Mouse (Mus musculus) urinary bladder, adult 18-20 months (tissue): ENCODE results near the gene Emc3.
A peak's percentile ranks its signal among the peaks of the same experiment; 100 is the strongest.

ENCODE experiments used
- DNase-seq, 2 experiments: peaks; one replicate each; pipeline ENCODE4 v3.0.0; 2022; ENCODE audit warnings: low spot score in 2 of 2, mixed read lengths in 2 of 2

Emc3 gene

DNA sequence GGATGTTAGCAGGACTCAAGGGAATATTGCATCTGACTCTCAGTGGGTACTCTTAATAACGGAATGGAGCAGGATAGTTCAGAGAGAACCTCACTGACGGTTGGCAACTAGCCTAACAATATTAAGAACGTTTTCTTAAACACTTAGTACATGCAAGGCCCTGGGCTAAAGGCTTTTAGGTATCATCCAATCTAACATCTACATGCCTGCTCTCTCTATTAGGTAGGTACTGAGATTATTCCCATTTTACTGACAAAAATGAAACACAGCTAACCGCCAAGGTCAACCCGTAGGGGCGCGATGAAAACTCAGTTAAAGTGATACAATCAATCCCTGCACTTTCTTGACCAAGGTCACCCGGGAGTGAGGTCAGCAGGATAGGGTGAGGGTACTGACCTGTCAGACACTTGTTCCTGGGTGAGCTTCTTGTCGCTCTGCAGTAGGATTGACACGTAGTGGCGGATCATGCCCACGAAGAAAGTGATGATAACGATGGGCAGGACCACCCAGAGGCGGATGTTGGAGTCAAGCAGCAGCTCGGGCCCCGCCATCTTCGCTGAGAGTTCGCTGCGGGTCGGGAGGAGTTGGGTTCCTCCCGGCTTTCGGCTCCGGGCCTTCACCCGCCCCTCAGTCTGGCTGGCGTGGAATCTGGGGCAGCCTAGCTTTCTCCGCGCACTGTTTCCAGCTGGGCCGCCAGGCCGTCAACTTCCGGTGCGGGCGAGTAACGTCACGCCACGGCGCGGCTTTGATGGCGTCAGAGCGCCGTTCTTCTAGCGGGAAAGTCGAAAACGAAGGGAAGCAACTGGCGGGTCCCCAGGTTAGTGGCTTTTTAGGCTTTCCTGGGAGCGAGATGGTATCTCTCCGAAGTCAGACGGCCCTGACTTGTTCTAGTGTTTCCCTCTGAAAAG lies at the start of gene Emc3, which contains the start of gene Fancd2:
Emc3 (minus strand) TSS at position 721 of the 908 bp plus-strand sequence.
Fancd2 (plus strand) TSS at position 751 of the 908 bp plus-strand sequence.
- DNase-seq = peak; percentile 78 to 92

DNA sequence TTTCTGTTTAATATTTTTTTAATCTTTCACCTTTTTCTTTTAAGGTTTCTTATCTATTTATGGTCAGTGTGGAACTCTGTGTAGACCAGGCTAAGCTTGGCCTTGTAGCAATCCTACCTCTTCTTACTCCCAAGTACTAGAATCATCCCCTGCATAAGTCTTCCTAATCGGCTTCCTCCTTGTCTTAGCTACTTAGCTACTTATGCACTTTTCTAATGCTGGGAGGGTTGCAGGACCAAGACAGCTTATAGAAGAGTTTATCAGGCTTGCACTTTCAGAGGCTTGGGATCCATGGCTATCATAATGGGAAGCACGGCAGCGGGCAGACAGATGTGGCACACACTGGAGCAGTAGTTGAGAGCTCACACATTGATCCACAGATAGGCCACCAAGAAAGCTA lies 47.9 kb upstream of the Emc3 start:
- no peak for DNase-seq

DNA sequence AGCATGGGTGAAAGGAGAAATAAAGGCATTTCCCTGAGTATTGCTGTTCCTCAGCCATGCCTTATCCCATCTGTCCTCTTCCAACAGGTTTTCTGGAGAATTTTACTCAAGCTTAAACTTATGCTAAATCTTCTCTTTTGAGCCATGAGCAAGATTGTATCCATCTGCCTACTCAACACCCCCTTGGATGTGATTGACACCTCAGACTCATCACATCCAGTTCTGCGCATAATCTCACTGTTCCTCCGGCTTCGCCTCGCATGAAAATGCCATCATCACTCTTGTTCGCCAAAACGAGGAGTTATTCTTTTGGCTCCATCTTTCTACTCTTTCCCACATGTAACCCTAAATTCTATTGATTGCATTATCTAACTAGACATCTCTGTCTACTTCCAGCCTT lies 44.6 kb upstream of the Emc3 start:
- no peak for DNase-seq

DNA sequence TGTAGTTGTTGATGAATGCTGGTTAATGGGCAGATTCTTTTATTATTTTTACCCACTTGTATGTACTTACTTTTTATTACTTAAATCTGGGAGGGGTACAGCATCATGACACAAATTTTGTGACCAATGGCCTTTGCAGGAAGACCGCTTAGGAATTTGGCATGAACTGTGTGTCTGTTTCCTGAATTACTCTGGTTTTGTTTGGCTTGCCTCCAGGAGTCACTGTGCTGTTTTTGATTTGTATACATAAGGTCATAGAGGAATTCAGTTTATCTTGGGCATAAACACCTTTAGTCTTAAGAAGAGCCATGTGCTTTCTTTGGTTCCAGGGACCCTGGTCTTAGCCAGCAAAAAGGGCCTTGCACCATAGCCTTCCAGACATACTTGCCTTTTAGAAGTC lies 33.1 kb upstream of the Emc3 start:
- no peak for DNase-seq

DNA sequence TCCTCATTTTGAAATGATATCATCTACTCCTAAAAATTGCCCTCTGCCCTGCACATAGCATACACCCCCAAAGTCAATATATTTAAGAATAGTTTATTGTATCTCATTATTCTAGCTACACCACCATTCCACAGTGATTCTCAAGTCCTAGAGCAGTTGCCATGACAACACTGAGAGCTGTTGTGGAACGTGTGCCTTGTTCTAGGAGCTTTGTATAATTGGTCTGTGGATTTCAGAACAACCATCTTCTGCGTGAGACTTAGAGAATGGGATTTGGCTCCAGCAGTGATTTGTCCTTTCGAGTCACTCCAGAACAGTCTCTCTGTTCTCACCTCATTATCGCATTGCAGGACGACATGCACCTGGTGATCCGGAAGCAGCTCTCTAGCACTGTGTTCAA lies 28.3 kb upstream of the Emc3 start:
- no peak for DNase-seq

DNA sequence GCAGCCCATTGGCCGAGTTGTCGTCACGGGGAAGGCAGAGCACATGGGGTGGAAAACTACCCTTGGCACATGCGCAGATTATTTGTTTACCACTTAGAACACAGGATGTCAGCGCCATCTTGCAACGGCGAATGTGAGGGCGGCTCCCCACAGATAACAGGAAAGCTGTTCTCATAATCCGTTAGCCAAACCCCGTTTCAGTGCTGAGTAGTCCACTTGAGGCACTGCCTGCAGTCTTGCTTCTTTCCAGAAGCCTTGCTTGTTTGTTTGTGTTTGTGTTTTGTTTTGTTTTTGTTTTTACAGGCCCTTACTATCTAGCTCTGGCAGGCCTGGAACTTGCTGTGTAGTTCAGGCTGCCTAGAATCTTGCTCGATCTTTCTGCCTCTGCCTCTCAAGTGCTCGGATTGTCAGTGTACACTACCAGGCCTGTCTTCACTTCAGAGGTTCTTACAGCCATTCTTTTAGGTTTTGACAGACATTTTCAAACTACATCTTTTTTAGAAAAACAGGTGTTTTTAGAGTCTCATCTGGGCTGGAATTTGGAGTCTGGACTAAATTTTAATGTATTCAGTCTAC lies 12.5 kb upstream of the Emc3 start:
- DNase-seq = no peak

DNA sequence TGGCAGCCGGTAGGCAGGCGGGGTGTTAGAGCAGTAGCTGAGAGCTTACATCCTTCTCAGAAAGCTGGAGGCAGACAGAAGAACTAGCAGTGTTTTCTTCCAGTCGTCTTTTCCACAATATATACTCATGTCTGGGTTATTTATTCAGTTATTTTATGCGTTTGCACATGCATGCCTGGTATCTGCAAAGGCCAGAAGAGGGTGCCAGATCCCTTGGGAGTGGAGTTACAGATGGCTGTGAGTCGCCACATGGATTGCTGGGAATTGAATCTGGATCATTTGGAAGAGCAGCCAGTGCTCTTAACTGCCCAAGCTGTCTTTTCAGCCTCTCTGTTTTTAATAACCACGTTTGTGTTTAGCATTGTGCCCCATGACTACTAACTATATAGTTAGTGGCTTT lies 10.2 kb upstream of the Emc3 start:
- no peak for DNase-seq

DNA sequence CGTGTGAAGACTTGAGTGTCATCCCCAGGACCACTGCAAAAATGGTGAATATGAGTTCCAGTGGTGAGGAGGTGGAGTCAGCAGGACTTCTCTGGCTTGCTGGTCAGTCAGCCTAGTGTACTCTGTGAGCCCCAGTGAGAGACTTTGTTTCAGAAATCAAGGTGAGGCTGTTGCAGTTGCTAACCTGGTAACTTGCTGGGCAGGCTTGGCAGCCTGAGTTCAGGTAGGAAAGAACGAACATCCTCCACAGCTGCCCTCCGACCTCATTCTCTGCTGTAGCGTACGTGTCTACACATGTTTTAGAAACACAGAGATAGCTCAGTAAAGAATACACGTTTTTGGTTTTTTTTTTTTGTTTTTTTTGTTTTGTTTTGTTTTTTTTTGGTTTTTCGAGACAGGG lies 3.4 kb upstream of the Emc3 start:
- DNase-seq = peak; percentile 11 to 70

DNA sequence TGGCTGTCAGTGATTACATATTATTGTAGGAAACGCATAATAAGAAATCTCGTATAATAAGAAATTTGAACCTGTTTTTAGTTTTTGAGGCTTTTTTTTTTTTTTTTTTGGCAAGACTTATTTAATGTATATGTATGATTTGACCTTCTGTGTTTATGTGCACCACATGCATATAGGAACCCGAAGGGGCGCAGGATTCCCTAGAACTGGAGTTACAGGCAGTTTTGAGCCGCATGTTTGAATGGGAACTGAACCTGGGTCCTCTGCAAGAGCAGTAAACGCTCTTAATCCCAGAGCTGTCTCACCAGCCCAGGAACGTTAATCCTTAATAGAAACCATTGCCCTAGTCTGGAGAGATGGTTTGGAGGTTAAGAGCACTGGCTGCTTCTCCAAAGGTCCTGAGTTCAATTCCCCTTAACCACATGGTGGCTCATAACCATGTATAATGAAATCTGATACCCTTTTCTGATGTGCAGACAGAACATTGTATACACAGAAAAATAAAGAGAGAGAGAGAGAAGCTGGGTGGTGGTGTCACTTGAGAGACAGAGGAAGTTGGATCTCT lies 470 bp upstream of the Emc3 start:
- no peak for DNase-seq

DNA sequence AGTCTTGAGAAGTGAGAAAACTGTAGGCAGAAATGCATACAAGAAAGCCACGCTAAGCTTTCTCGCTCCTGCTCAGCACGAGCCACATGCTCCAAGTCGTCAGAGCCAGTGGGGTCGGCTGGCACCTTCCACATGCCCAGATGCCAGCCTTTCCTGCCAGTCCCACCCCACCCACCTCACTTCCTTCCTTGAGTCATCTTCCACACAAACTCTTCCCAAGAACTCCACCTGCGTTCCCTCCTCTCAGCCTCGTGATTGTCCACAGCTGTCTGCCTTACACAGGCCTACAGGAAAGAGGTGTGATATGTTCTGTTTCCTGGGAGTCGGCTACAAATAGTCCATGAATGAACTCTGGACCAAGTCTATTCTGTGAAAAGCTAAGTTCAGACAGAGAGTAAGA lies 8.0 kb downstream of the Emc3 start:
- DNase-seq = no peak

DNA sequence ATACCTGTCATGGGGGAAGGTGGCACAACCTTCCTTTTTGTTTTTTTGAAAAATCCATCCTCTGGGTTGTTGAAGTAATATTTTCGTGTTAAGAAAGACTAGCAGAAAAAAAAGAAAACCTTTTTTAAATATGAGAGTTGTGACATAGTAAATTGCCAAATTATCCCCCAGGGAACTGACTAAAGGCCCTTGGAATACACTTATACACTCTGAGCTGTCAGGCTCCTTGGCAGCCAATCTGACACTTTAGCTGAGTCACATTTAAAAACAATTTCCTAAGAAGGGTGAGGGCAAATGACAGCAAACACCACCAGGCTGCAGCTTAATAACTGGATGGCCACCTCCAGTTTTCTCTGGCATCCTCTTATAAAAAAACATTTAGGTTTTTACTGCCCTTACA lies 9.1 kb downstream of the Emc3 start:
- no peak for DNase-seq

DNA sequence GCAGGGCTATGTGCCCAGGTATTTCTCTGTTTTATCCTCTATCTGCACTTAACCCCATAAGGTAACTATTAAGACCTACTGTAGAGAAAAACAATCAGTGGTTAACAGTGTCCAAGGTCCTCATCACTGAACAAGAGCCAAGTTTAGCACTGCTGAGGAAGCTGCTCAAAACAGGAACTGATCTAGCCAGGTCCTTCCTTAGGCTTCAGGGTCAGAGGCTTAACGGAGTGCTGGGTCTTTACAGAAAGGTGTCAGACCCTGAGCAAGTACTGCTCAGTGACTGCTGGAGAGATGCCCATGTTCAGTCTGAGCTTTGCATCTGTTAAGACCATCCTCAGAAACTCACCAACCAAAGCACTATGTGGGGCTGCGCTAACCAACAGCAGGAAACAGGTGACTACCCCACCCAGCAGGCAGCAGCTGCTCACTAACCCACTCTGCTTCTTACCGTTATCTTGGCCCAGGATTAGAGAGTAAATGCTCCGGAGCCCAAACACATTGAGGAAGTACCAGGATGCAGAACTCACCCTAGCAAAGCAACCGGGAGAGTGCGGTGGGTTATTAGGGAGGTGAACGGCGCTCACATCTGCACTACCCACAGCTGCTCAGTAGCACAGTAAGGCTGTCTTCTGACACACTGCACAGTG lies 13.9 kb downstream of the Emc3 start:
- no peak for DNase-seq

DNA sequence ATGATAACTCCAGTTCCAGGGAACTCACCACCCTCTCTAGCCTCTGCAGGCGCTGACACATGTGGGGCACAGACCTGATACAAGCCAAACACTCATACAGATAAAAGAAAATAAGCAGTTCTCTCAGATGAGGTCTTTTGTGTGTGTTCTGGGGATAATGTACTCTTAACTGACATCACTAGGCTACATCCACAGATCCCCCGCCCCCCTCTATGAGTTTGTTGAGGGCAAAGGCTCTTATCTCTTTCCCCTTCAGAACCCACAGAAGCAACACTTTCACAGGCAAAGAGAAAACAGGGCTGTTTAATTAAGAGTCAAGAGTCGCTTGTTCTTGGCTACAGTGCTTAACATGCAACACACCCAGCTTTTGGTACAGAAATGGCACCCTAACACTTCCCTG lies 16.9 kb downstream of the Emc3 start:
- DNase-seq = no peak

DNA sequence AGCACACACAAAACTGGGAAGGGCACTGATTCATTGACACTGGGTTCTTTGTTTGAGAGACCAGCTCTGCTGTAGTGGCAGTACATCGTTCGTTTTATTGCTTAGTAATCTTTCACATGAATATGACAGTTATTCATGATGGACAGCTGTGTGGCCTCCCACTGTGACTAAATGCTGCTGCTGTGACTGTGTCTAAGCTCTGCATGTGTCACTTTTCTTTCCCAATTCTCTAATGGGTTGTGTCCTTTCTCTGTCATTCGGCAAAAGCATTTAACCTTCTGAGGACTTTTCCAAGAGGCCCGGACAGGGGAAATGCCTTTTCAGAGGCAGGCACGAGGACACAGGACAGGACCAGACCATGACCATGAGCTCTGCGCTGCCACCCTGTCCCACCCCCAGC lies 17.5 kb downstream of the Emc3 start:
- DNase-seq = no peak

DNA sequence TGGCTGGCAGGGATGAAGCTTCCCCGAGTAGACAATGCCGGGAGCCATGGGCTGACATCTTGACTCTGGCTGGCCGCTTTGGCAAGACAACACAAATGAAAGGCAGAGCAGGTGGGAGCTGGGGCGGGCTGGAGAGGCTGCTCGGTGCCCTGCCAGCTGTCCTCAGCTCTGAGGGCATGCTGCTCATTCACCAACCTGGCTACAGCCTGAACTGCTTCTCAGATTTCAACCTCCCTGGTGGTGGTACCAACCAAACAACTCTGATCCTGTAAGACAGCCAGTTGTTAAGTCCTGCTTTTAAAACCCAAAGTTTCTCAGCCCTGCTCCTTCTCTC lies 22.5 kb downstream of the Emc3 start:
- DNase-seq = no peak

DNA sequence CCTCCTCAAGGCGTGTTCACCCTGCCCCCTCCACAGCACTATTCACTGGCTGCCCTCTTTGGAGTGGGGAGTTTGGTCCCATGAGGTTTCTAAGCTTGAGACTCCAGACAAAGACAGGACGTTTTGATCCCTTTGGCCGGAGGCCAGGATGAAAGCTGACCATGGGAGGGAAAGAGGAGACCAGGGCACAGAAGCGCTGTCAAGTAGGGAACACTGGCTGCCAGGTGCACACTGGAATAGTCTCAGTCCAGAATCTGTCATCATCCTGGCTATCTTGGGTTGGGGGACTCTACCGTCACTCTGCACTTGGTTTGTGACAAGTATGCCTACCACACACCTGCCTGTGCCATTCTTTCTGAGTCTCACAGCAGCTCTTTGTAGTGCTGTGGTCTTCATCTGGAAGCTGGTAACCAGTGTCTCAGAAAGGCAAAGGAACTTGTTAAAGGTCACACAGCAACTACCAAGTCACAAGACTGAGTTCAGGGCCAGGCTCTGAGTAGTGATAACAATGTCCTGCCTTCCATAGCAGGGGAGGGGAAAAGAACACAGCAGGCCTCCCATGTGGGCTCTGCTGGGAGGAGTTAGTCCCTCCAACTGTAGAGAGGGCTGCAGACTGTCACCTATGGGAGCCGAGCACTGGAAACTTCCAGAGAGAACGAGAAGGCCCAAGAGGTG lies 23.0 kb downstream of the Emc3 start:
- no peak for DNase-seq

DNA sequence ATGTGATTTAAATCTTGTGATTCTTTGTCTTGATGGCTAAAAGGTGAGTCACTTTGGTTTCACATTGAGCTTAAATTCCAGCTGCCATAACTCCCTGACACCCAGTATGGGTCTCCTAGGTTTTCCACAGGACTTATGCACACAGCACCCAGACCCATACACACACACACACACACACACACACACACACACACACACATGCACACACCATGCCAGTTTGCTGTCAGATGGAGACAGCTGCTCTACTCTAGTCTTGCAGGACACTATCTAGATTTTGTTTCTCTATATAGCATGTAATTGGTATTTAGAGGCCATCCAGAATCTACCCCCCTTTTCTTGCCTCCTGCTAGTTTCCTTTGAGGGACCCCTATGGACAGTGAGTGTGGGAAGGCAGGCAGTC lies 24.3 kb downstream of the Emc3 start:
- no peak for DNase-seq

DNA sequence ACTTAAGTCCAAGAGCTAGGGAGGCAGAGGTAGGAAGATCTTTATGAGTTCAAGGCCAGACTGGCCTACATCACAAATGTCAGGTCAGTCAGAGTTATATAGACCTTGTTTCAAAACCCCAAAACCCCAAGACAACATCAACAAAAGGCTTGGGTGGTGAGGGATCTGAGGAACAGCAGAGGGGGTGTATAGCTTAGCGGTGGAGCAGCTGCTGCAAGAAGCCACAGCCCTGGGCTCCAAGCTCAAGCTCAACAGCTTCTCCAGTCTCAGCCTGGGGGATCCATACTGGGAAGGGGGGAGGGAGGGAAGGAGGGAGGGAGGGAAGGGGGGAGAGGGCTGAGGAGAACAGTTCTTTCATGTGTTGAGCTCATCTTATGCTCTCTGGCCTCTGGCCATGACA lies 25.8 kb downstream of the Emc3 start:
- no peak for DNase-seq

DNA sequence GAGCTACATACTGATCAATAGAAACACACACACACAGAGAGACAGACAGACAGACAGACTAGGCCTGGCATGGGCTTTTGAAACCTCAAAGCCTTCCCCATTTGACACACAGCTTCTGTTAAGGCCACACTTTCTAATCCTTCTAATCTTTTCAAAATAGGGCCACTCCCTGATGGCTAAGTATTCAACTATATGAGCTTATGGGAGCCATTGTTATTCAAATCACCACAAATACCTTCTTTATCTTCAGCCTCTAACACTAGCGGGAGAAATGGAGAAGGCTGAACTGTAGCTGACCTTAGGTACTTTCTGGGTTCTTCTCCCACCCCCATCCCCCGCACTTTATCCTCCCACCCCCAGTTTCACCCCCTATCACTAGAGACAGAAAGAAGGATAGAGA lies 28.7 kb downstream of the Emc3 start:
- DNase-seq = no peak

DNA sequence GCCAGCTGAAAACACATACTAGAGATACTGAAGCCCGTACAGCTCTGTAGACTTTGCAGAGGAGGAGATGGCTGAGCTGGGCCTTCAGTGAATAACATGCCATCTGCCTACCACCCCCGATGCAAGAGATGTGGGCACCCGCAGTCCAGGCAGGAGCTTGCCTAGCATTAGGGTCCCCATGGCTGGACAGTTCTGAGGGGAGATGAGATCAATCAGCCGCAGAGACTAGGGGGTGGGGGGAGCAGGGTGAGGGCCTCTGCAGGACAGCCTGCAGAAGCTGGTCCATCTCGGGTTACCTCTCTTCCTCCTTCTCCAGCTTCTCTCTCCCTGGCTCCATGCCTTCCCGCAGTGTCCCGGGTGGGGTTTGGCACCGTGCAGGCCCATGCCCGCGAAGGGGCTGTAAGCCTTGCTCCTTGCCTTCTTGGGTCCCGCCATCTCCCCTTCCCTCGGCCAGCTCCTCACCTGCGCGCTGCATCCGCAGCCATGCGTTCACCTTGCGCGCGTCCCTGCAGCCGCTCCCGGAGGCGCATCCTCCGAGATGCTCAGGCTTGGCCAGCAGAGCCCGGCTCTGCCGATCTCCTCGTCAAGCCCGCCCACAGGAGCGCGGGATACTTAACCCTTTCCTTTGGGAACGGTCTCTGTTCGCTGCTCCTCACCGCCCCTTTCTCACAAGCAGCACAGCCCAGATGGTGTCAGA lies 29.9 kb downstream of the Emc3 start, which contains the start of gene Prrt3:
Prrt3 (minus strand) TSS at position 544 of the 697 bp plus-strand sequence.
- DNase-seq = no peak

DNA sequence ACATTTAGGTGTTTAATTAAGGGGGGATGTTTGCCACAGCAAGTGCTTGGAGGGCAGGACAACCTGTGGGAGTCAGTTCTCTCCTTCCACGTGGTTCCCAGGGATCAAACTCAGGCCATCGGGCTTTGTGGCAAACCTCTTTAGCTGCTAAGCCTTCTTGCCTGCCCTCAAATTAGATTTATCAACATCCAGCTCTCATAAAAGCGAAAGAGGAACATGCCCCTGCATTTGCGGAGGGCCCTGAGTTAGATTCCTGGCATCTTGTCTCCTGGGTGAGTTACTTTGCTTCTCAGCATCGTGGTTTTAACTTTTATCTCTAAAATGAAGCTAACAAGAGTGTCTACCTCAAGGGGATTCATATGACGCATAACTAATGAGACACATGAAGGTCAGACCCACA lies 32.1 kb downstream of the Emc3 start:
- DNase-seq = no peak
